Mouse (Mus musculus): ENCODE data around the gene Gcfc2.

Gene Gcfc2

DNA sequence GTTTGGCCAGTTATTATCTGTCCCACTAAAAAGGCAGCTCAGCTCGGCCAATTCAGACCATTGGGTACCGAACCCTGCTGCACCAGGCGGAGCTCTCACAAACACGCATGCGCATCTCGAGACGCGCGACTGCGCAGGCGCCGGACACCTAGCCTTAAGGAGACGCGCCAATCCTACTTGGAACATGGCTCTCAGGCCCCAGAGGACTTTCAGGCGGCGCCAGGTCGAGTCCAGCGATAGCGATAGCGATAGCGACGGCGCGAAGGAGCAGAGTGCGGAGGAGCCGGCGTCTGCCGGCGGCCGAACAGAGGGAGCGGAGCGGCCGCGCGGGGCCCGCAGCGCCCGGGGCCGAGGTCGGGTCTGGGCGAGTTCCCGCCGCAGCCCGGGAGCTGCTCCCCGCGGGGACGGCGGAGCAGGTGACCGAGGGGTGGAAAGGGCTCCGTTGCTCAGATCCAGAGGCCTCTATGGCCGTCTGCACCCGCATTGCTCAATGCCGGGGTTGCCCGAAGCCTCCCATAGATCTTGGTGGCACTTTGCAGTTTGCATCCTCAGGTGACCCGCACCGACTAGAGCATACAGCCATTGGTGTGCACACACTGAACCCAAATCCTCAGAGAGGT lies at the start of gene Gcfc2:
Gene Gcfc2, plus strand, starts transcription at position 147 of the 620 bp plus-strand sequence.
- in situ Hi-C loops (cut with MboI; ENCODE audit: low pct_unique_long_range_greater_than_20kb in 1 of 2, low sequenced_read_pairs in 2 of 2, unreplicated experiment in 1 of 2): no loop called here

DNA sequence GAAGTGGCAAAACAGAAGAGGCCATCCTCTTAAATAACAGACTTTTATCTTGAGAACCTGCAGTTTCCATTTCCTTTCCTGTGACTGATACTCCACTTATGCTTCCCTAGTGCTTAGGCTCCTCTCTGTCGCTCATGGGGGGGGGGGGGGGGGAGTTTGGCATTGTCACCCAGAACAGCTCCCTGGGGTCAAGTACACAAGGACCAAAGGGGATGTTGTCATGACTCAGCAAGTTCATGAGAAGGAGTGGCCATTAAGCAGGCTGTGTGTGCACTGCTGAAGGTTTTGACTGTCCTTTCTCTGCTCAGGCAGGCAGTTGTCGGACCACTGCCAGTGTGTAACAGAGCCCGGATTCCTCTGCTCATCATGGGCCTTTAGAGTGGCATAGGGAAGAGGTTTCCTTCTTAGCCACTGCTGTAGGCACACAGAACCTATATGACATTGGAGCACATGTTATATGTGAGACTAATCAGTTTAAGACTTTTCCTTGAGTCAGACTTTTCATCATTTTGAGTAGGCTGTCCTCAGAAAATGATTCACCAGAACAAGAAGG lies 27.7 kb upstream of the Gcfc2 start:
- in situ Hi-C loops (cut with MboI; ENCODE audit: low pct_unique_long_range_greater_than_20kb in 1 of 2, low sequenced_read_pairs in 2 of 2, unreplicated experiment in 1 of 2): no loop called here

DNA sequence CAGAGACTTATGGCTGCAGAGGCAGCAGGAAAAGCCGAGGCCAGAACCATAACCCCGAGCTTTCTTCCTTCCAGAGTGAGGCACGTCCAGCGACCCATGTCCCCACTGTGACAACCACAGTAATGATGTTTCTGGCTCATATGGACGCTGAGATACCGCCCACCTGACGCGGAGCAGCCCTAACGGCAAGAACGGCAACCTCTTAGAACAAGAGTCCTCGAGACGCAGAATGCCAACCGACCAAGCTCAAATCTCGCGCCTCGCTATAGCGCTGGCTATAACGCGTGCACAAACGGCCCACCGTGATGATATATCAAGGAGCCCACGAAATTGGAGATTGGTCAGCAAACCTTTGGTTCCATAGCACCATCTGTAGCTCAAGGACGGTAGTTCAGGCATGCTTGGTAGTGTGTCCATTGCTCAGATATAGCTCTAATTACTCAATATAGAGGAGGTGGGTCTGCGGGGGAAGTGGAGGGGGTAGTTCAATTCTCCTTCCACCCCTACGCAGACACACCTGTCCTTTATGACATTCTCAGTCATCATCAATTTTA lies 13.1 kb upstream of the Gcfc2 start:
- in situ Hi-C loops (cut with MboI; ENCODE audit: low pct_unique_long_range_greater_than_20kb in 1 of 2, low sequenced_read_pairs in 2 of 2, unreplicated experiment in 1 of 2): no loop called here

DNA sequence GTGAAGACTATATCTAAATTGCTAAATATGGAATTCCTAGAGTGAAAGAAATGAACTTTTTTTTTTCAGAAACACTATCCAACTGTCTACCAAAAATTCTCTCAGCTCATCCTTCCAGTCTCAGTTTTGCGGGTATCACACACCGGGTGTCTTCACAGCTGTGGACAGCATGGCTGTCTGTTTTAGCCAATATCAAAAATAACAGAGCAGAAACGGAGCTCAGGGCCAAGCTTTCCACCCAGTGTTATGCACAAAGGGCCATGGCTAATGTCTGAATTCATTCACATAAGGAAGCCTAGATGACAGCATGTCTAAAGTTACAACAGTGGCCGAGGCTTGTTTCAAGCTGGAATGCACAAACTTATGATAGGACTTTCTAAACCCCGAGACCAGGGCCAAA lies 12.2 kb upstream of the Gcfc2 start:
- in situ Hi-C loops (cut with MboI; ENCODE audit: low pct_unique_long_range_greater_than_20kb in 1 of 2, low sequenced_read_pairs in 2 of 2, unreplicated experiment in 1 of 2): no loop called here

DNA sequence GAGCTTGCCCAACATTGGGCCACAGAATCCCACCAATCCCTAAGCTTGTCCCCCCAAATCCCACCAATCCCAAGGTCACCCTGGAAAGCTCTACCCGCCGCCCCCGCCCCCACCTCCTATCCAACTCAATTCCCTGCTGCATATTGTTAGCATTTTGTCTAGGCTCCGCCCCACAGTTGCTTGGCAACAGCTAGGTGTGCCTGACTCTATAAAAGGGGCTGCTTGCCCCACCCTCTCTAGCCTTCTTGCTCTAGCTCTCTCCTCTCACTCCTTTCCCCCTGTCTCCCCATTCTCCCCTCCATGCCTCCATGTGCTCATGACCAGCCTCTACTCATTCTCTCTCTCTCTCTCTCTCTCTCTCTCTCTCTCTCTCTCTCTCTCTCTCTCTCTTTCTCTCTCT lies 11.8 kb upstream of the Gcfc2 start:
- in situ Hi-C loops (cut with MboI; ENCODE audit: low pct_unique_long_range_greater_than_20kb in 1 of 2, low sequenced_read_pairs in 2 of 2, unreplicated experiment in 1 of 2): no loop called here

DNA sequence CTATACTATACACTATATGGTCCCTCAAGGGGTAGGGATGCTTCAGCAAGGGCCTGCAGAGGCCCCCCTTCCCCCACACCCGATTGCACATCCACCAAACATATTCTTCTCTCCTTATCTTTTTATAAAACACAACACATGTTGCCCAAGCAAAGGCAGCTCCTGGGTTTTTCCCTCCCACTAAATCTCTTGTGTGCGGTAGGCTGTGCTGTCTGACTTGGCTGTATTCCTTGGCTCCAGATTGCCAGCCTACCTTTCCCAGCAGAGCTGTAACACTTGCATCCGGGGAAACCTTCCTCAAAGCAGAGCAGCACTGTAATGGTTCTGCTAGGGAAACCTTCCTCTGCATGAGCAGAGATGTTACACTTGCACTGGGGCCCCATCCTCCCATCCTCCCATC lies 11.3 kb upstream of the Gcfc2 start:
- in situ Hi-C loops (cut with MboI; ENCODE audit: low pct_unique_long_range_greater_than_20kb in 1 of 2, low sequenced_read_pairs in 2 of 2, unreplicated experiment in 1 of 2): no loop called here

DNA sequence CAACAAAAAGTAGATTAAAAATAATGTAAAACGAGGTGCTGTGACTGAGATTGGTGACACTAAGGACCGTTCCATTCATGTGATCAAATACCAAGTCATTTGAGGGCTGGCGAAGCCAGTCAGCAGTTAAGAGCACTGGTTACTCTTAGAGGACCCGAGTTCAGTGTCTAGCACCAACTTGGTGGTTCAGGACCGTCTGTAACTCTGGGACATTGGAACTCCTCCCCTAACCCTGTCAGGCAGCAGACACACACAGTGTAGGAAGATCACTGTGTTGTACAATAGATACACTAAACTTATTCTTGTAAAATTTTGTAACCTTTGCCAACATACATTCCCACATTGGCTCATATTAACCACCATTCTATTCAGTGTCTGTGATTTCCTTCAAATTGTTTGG lies 835 bp downstream of the Gcfc2 start:
- in situ Hi-C loops (cut with MboI; ENCODE audit: low pct_unique_long_range_greater_than_20kb in 1 of 2, low sequenced_read_pairs in 2 of 2, unreplicated experiment in 1 of 2): no loop called here

DNA sequence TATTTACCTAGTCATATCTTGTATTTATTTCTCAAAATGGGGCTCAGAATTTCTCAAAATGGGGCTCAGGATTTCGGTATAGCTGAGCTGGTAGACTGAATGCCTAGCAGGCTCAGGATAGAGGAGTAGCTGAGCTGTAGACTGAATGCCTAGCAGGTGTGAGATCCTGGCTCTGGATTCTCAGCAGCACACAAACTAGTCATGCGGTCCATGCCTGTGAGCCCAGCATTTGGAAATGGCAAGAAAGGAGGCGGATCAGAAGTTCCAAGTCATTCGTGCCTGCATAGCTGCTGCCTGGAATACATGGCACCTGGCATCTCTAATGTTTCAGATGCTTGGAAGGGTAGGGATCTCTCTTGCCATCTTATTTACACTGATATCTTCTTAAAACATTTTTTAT lies 5.9 kb downstream of the Gcfc2 start:
- in situ Hi-C loops (cut with MboI; ENCODE audit: low pct_unique_long_range_greater_than_20kb in 1 of 2, low sequenced_read_pairs in 2 of 2, unreplicated experiment in 1 of 2): no loop called here

DNA sequence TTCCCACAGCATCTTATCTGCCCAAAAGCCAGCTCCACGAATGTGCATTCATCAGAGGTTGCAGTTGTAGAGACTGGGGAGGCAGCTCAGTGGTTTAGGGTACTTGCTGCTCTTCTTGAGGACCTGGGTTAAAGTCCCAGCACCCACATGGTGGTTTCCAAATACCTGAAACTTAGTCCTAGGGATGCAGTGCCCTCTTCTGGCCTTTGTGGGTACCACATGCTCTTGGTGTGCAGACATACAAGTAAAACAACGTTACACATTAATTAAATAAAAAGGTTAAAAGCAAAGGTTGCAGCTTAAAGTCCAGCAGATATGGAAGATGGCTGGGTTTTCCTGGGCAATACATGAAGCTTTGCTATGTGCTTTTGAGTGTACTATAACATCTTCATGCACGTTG lies 9.8 kb downstream of the Gcfc2 start:
- in situ Hi-C loops (cut with MboI; ENCODE audit: low pct_unique_long_range_greater_than_20kb in 1 of 2, low sequenced_read_pairs in 2 of 2, unreplicated experiment in 1 of 2): no loop called here

DNA sequence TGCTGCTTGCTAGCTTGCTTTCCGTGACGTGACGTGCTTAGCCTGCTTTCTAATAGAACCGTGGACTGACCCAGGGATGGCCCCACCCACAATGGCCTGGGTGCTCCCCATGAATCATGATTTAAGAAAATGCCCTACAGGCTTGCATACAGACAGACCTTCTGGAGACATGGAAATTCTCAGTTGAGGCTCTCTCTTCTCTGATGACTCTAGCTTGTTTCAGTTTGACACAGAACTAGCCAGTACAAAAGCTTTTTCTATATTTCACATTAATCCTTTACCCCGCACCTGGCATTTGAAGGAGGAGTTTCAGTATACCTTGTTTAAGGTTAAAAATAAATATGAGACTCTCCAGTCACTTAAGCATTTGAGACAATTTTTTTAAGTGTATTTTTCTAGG lies 18.2 kb downstream of the Gcfc2 start:
- in situ Hi-C loops (cut with MboI; ENCODE audit: low pct_unique_long_range_greater_than_20kb in 1 of 2, low sequenced_read_pairs in 2 of 2, unreplicated experiment in 1 of 2): no loop called here

DNA sequence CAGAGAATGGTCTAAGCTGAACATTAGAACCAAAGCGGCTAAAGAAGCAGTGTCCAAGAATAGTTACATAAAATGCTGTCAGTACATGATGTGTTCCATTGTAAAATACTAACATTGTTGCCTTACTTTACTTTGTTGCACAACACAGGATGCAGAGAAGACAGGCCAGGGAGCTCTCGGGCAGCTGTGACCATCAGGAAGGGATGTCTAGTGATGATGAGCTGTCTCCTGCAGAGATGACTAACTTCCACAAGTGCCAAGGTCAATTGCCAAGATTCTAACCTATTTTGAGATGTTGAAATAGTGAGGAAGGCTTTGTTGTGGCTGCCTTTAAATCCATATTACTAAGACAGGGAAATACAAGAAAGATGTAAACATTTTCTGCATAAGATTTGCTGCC lies 19.8 kb downstream of the Gcfc2 start:
- in situ Hi-C loops (cut with MboI; ENCODE audit: low pct_unique_long_range_greater_than_20kb in 1 of 2, low sequenced_read_pairs in 2 of 2, unreplicated experiment in 1 of 2): no loop called here

DNA sequence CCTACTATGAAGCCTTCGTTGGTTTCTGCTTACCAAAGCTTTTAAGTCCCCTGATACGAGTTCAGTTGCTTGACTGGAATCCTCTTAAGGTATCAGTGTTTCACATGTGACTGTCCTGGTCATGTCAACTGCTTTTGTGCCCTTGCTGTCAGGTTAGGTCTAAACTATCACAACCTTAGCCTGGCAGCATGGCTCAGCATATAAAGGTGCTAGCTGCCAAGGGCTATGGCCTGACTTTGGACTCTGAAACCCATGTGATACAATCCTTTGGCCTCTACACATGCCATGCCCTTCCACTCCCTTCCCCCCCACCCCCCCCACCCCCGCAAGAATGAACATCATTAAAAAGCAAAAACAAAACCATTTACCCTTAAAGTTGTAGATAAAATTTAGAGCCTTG lies 21.0 kb downstream of the Gcfc2 start:
- in situ Hi-C loops (cut with MboI; ENCODE audit: low pct_unique_long_range_greater_than_20kb in 1 of 2, low sequenced_read_pairs in 2 of 2, unreplicated experiment in 1 of 2): no loop called here

DNA sequence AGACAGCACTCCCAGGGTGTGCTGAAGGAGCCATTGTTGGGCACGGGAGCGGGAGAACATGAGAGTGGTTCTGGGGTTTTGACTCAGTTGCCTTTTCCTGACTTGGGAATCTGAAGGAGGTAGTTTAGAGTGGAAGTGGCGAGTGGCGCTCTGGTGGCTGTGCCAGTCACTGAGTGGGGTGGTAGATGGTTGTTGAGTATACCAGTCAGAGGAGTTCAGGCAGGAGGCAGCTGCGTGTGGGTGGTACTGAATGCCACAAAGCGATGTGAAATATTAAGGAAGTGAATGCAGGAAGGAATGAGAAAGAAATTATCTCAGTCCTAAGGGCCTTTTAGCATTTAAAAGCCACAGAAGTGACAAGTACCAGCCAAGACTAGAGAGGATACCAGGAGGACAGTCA lies 23.4 kb downstream of the Gcfc2 start:
- in situ Hi-C loops (cut with MboI; ENCODE audit: low pct_unique_long_range_greater_than_20kb in 1 of 2, low sequenced_read_pairs in 2 of 2, unreplicated experiment in 1 of 2): no loop called here

DNA sequence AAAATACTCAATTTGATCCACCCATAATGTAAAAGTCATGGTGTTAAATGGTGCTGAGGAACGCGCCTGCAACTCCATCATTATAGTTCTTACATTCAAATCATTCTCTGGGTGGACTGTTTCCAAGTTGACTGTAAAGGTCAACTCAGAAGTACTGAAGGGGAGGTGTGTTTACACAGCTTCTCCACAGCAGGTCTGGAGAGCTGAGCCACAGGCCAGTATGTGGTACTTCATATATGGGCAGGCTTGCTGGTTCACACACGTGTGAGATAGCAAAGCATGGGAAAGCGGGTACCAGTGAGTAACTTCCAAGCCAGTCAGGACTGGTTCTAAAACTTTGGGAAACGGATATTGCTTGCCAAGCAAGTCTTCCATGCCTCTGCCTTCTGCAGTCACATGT lies 31.7 kb downstream of the Gcfc2 start:
- in situ Hi-C loops (cut with MboI; ENCODE audit: low pct_unique_long_range_greater_than_20kb in 1 of 2, low sequenced_read_pairs in 2 of 2, unreplicated experiment in 1 of 2): no loop called here

DNA sequence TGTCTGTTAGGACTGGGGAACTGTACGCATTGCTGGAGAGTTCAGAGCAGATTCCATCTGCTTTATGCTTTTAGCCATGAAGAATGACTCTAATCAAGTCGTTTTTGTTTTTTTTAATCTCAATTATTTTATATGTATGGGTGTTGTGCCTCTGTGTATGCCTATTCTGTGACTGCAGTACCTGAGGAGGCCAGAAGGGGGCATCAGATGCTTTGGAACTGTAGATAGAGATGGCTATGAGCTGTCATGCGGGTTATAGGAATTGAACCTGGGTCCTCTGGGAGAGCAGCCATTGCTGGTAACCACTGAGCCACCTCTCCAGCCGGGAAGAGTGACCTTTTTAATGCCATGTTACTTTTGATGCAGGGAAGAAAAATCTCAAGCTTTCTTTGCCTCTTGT lies 32.9 kb downstream of the Gcfc2 start:
- in situ Hi-C loops (cut with MboI; ENCODE audit: low pct_unique_long_range_greater_than_20kb in 1 of 2, low sequenced_read_pairs in 2 of 2, unreplicated experiment in 1 of 2): no loop called here

DNA sequence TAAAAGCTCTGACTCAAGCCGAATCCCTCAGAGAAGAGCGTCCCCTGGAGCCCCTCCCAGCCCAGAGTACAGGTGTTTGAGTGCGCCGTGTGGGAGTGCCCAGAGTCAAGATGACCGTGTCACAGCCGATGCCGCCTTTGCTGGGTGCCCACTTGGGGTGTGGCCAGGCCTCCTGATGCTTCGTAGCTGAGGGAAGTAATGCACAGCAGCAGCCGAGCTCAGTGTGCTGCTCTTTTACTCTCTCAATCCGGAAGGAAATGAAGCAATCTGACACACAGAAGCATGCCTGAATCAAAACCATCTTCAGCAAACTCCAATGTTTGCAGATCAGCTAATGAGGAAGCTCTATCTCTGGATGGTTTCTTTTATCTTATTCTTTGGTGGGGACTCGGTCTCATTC lies 34.5 kb downstream of the Gcfc2 start:
- in situ Hi-C loops (cut with MboI; ENCODE audit: low pct_unique_long_range_greater_than_20kb in 1 of 2, low sequenced_read_pairs in 2 of 2, unreplicated experiment in 1 of 2): no loop called here

DNA sequence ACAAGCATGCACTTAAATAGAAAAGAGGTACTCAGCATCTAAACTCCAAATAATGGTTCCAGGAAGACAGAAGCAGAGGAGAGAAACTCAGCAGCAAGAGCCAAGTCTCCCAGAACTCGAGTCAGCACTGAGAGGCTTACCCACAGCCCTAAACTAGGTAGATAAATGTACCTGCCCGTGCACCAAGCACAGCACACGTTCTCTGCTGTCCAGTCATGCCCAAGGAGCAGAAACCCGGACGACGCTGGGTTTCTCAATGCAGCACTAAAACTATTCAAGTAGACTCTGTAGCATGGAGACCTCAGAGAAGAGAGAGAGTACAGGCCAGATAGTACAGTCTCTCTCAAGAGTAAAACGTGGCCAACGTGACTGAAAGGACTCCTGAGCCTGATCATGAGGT lies 36.4 kb downstream of the Gcfc2 start:
- in situ Hi-C loops (cut with MboI; ENCODE audit: low pct_unique_long_range_greater_than_20kb in 1 of 2, low sequenced_read_pairs in 2 of 2, unreplicated experiment in 1 of 2): no loop called here

DNA sequence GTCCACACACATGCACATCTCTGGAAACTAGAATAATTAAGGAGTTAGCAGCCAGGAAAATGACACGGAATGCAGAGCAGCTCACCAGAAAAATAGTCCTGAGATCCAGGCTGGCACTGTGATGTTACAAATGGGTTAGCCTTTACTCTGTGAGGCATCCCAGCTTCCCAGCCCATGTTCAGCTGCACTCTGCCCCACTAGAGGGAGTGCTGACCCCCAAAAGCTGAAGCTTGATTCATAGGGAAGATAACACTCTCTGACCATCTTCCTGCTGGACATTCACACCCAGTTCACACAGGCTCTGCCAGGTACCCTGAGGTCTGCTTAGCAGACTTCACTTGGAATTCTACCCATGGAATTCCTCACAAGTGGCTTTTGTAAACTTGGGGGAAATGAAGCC lies 36.8 kb downstream of the Gcfc2 start:
- in situ Hi-C loops (cut with MboI; ENCODE audit: low pct_unique_long_range_greater_than_20kb in 1 of 2, low sequenced_read_pairs in 2 of 2, unreplicated experiment in 1 of 2): no loop called here

DNA sequence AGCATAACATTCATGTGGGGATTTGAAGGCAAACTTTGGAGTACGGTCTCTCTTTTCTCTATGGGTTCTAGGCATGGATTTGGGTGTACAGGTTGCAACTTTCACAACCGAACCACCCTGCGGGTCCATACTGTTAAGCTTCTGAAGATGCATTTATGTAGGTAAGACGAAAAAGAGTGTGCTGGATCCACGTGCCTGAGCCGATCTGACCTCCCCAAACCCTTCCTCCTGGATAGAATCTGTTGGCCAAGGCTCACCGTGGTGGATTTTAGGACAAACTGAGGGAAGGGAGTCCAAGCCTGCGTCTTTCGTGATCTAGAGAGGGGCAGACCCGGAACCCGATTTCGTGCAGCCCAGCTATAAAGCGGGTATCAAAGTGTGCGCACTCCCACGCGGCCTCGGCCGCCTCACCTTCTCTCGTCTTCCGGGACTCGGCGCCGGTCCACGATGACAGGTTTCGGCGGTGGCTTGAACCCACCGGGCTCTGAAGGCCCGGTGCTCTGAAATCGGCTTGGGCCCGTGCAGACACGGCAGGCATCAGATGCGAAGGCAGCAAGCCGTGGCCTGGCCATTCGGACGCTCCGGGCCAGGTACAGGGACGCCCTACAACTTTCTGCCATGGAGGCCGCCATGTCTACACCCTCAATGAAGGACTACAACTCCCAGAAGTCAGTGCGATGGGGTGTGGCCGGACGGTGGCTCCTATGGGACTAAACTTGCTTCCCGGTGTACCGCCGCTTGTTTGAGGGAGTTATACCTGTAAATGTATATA lies 42.0 kb downstream of the Gcfc2 start, which contains the start of gene Mrpl19:
Gene Mrpl19, minus strand, starts transcription at position 663 of the 772 bp plus-strand sequence.
- in situ Hi-C loops (cut with MboI; ENCODE audit: low pct_unique_long_range_greater_than_20kb in 1 of 2, low sequenced_read_pairs in 2 of 2, unreplicated experiment in 1 of 2): no loop called here

DNA sequence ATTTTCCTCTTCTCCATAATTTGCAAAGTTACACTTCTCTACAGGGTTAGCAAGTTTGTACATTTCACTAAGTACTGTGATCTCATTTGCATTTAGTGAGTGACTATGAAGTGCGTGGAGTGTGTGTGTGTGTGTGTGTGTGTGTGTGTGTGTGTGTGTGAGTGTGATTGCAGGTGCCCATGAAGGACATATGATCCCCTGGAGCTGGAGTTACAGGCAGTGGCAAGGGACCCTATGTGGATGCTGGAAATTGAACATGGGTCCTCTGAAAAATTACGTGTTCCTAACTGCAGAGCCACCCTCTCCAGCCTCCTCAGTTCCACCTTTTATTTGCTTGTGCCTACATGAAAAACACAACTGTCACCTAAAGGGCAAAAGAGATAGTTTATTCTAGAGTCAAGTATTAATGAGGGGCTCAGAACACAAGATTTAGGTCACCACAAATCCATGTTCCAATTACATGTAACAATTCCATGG lies 42.6 kb downstream of the Gcfc2 start:
- in situ Hi-C loops (cut with MboI; ENCODE audit: low pct_unique_long_range_greater_than_20kb in 1 of 2, low sequenced_read_pairs in 2 of 2, unreplicated experiment in 1 of 2): no loop called here
